Mouse (Mus musculus): ENCODE data around the gene Tbc1d10c.

DNA sequence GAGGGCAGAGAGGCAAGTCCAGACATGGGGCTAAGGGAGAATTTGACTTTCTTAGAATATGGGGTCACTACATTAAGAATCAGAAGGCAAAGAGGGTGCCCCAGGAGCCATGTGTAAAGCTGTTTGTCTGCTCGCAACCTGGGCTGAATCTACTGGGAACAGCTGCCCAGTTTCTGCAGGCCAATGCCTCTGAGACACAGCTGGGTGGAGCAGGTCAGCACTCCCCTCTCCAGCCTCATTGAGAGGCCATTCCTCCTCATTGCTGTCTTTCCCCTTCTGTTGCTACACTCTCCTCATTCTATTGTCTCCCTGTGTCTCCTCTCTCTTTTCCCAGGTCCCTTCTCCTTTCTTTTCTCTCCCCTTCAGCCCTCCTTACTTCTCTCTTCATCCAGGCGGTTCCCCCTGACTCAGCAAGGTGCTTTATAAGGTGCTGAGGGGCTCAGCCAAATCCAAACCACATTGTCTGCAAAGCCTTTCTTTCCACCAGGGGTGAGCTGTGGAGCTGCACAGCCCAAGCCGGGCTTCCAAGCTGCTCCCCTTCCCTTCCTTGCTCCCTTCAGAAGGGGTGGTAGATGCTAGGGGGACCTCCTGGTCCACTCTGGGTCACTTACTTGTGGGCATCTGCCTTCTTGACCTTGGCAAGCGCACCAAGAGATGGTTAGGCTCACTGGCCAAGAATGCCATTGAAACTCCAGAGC lies 21.0 kb upstream of the Tbc1d10c start:
- TF ChIP-seq CTCF (conservative IDR thresholded peaks at IDR 0.05; ENCODE audit: low read length): no peak
- no peak for TF ChIP-seq NANOG (IDR thresholded peaks at IDR 0.05; ENCODE audit: borderline replicate concordance, low read length)
